Mouse (Mus musculus) hindbrain, embryonic 12.5 days (tissue): ENCODE results near the gene Gm28047. TPM values are rescaled to one million over a fixed set of nuclear protein-coding genes. Genes with fewer than 3 reads are reported as not detected.
"Not testable (repeated sequence)": the region's sequence is repeated elsewhere in the genome, so short reads cannot be mapped to it uniquely, and the experiment has no call there.

Experiments used
- ATAC-seq: fragments of 200-750 bp; cut with Nextera tagmentation; 2 replicates; pipeline ENCODE4 v1.8.0; 2017; ENCODE audit warnings: moderate TSS enrichment; ENCODE audit not compliant: low FRiP score
- H3K27ac ChIP-seq: fragments of 300-500 bp; sonication (generic); 2 replicates; pipeline ENCODE4 v1.5.1; 2016; ENCODE audit warnings: mild to moderate bottlenecking
- H3K27me3 ChIP-seq: fragments of 300-500 bp; sonication (generic); 2 replicates; pipeline ENCODE4 v1.6.1; 2016; ENCODE audit warnings: mild to moderate bottlenecking
- H3K36me3 ChIP-seq: fragments of 300-500 bp; sonication (generic); 2 replicates; pipeline ENCODE4 v1.6.1; 2016; ENCODE audit warnings: mild to moderate bottlenecking
- H3K4me1 ChIP-seq: fragments of 300-500 bp; sonication (generic); 2 replicates; pipeline ENCODE4 v1.6.1; 2016
- H3K4me2 ChIP-seq: fragments of 300-500 bp; sonication (generic); replicated peaks from 2 replicates; pipeline ENCODE4 v1.6.1; 2016; ENCODE audit warnings: mild to moderate bottlenecking
- H3K4me3 ChIP-seq: fragments of 300-500 bp; sonication (generic); 2 replicates; pipeline ENCODE4 v1.5.1; 2016; ENCODE audit warnings: mild to moderate bottlenecking
- H3K9ac ChIP-seq: fragments of 300-500 bp; sonication (generic); 2 replicates; pipeline ENCODE4 v1.6.1; 2016; ENCODE audit warnings: mild to moderate bottlenecking, moderate library complexity
- H3K9me3 ChIP-seq: fragments of 300-500 bp; sonication (generic); replicated peaks from 2 replicates; pipeline ENCODE4 v1.6.1; 2016; ENCODE audit warnings: mild to moderate bottlenecking
- WGBS: fragments of 180-500 bp; shearing (Covaris S2); methylation state at CpG from one replicate; pipeline ENCODE4 v1.1.7; 2016; 5-methylcytosine and 5-hydroxymethylcytosine counted together
- polyA plus RNA-seq: library from polyadenylated mRNA; unstranded; fragments of >200 nt; fragmentation: Nextera tagmentation; extraction: Ambion mirVana; gene quantifications from 2 replicates; pipeline ENCODE4 v1.2.1, GENCODE M21; 2016

Gm28047 gene
- polyA plus RNA-seq, 1 experiment from 2014 or later, result not detected

GRCm38 (mm10) chr15:102616174-102616573, 8.7 kb downstream of the Gm28047 start:
- WGBS, result 98% methylated on average over 2 of the region's 2 CpGs
- Histone ChIP-seq H3K9me3 (no peaks in the 10 kb centered on the region), H3K4me1 (no peaks in the 10 kb centered on the region), H3K4me3 (no peak overlapping the region), H3K27ac (no peak overlapping the region), H3K4me2 (no peak overlapping the region), H3K36me3 (no peaks in the 10 kb centered on the region), H3K27me3 (no peaks in the 10 kb centered on the region), H3K9ac (no peak overlapping the region)
- ATAC-seq, result no peak

- Histone ChIP-seq H3K27me3 (no peaks in the 10 kb centered on the region), H3K9ac (no peak overlapping the region), H3K4me1 (no peaks in the 10 kb centered on the region), H3K27ac (no peak overlapping the region), H3K9me3 (no peaks in the 10 kb centered on the region), H3K36me3 (no peaks in the 10 kb centered on the region), H3K4me2 (no peak overlapping the region), H3K4me3 (no peak overlapping the region)
- no peak for ATAC-seq
Measured at GRCm38 (mm10) chr15:102614224-102614623, 10.6 kb downstream of the Gm28047 start.

- Histone ChIP-seq H3K4me2 (no peak overlapping the region), H3K36me3 (no peaks in the 10 kb centered on the region), H3K9me3 (no peaks in the 10 kb centered on the region), H3K4me3 (no peak overlapping the region), H3K27ac (no peak overlapping the region), H3K27me3 (no peaks in the 10 kb centered on the region), H3K9ac (no peak overlapping the region), H3K4me1 (no peaks in the 10 kb centered on the region)
- no peak for ATAC-seq
Measured at GRCm38 (mm10) chr15:102612966-102613365, 11.9 kb downstream of the Gm28047 start.

GRCm38 (mm10) chr15:102608586-102608985, 16.3 kb downstream of the Gm28047 start:
- WGBS, result 72% methylated on average over 1 of the region's 1 CpGs
- not testable (repeated sequence) for H3K4me1 ChIP-seq, H3K36me3 ChIP-seq, H3K27ac ChIP-seq, H3K27me3 ChIP-seq, H3K9ac ChIP-seq, H3K4me3 ChIP-seq, H3K4me2 ChIP-seq, H3K9me3 ChIP-seq, ATAC-seq

- no peak for ATAC-seq
Measured at GRCm38 (mm10) chr15:102593996-102594656, 30.7 kb downstream of the Gm28047 start.

GRCm38 (mm10) chr15:102592674-102593073, 32.2 kb downstream of the Gm28047 start:
- Histone ChIP-seq H3K9ac (no peak overlapping the region), H3K36me3 (no peaks in the 10 kb centered on the region), H3K4me2 (no peak overlapping the region), H3K4me1 (peaks cover 5% of the 10 kb centered on the region; the same call in 1 of the 2 replicates), H3K27me3 (no peaks in the 10 kb centered on the region), H3K9me3 (no peaks in the 10 kb centered on the region), H3K4me3 (no peak overlapping the region), H3K27ac (no peak overlapping the region)
- ATAC-seq, result no peak
- 67% methylated on average over 1 of the region's 1 CpGs for WGBS

More at GRCm38 (mm10) chr15:102593996-102594656, 30.7 kb downstream of the Gm28047 start:
- WGBS, result 67% methylated on average over 8 of the region's 8 CpGs
- Histone ChIP-seq H3K9ac (no peak overlapping the region), H3K9me3 (no peaks in the 10 kb centered on the region), H3K4me3 (no peak overlapping the region), H3K36me3 (no peaks in the 10 kb centered on the region), H3K27ac (no peak overlapping the region), H3K4me1 (peaks cover 5% of the 10 kb centered on the region; the same call in 1 of the 2 replicates), H3K27me3 (no peaks in the 10 kb centered on the region), H3K4me2 (no peak overlapping the region)

GRCm38 (mm10) chr15:102590567-102590966, 34.3 kb downstream of the Gm28047 start:
- H3K4me1 ChIP-seq, result peaks cover 7% of the 10 kb centered on the region
- no peak overlapping the region for H3K27ac ChIP-seq
- H3K36me3 ChIP-seq, result no peaks in the 10 kb centered on the region
- no peak overlapping the region for H3K9ac ChIP-seq
- H3K9me3 ChIP-seq, result no peaks in the 10 kb centered on the region
- no peak for ATAC-seq
- H3K4me3 ChIP-seq, result no peak overlapping the region
- no peaks in the 10 kb centered on the region for H3K27me3 ChIP-seq
- WGBS, result 92% methylated on average over 1 of the region's 1 CpGs
- H3K4me2 ChIP-seq, result no peak overlapping the region

- no peak overlapping the region for H3K4me2 ChIP-seq
- H3K27me3 ChIP-seq, result no peaks in the 10 kb centered on the region
- no peak overlapping the region for H3K27ac ChIP-seq
- H3K9me3 ChIP-seq, result no peaks in the 10 kb centered on the region
- H3K4me3 ChIP-seq, result no peak overlapping the region
- H3K36me3 ChIP-seq, result no peaks in the 10 kb centered on the region
- WGBS, result 97% methylated on average over 8 of the region's 8 CpGs
- peaks cover 9% of the 10 kb centered on the region for H3K4me1 ChIP-seq
- ATAC-seq, result no peak
- no peak overlapping the region for H3K9ac ChIP-seq
Measured at GRCm38 (mm10) chr15:102589826-102590225, 35.0 kb downstream of the Gm28047 start.

- H3K27me3 ChIP-seq, result no peaks in the 10 kb centered on the region
- 72% methylated on average over 5 of the region's 5 CpGs for WGBS
- no peak for ATAC-seq
- H3K4me1 ChIP-seq, result peaks cover 11% of the 10 kb centered on the region
- H3K9me3 ChIP-seq, result no peaks in the 10 kb centered on the region
- H3K4me2 ChIP-seq, result no peak overlapping the region
- peak overlapping the region; percentile 49 for H3K27ac ChIP-seq
- no peak overlapping the region for H3K9ac ChIP-seq
- H3K36me3 ChIP-seq, result no peaks in the 10 kb centered on the region
- H3K4me3 ChIP-seq, result no peak overlapping the region
Measured at GRCm38 (mm10) chr15:102585501-102585900, 39.4 kb downstream of the Gm28047 start.

- Histone ChIP-seq H3K4me2 (0 out of 2 replicates have a peak overlapping the region, but pooled peaks have one; percentile 17), H3K27me3 (no peaks in the 10 kb centered on the region), H3K4me3 (no peak overlapping the region), H3K9me3 (no peaks in the 10 kb centered on the region), H3K9ac (no peak overlapping the region), H3K36me3 (no peaks in the 10 kb centered on the region), H3K4me1 (peaks cover 11% of the 10 kb centered on the region), H3K27ac (peak overlapping the region; percentile 49)
- ATAC-seq, result no peak
- 58% methylated on average over 8 of the region's 8 CpGs for WGBS
Measured at GRCm38 (mm10) chr15:102583708-102584383, 41.0 kb downstream of the Gm28047 start.

GRCm38 (mm10) chr15:102581205-102581604, 43.7 kb downstream of the Gm28047 start:
- Histone ChIP-seq H3K9ac (no peak overlapping the region), H3K4me1 (peaks cover 14% of the 10 kb centered on the region), H3K27me3 (no peaks in the 10 kb centered on the region), H3K9me3 (no peaks in the 10 kb centered on the region), H3K4me2 (no peak overlapping the region), H3K27ac (no peak overlapping the region), H3K4me3 (no peak overlapping the region), H3K36me3 (no peaks in the 10 kb centered on the region)
- ATAC-seq, result no peak
- WGBS, result 62% methylated on average over 1 of the region's 1 CpGs

GRCm38 (mm10) chr15:102578351-102578750, 46.5 kb downstream of the Gm28047 start:
- Histone ChIP-seq H3K9me3 (no peaks in the 10 kb centered on the region), H3K4me3 (no peak overlapping the region), H3K9ac (no peak overlapping the region), H3K4me2 (no peak overlapping the region), H3K27ac (no peak overlapping the region), H3K36me3 (no peaks in the 10 kb centered on the region), H3K27me3 (no peaks in the 10 kb centered on the region), H3K4me1 (0 out of 2 replicates have a peak, but pooled peaks cover 3% of the 10 kb centered on the region)
- 87% methylated on average over 2 of the region's 2 CpGs for WGBS
- ATAC-seq, result no peak

- H3K4me1 ChIP-seq, result 0 out of 2 replicates have a peak, but pooled peaks cover 3% of the 10 kb centered on the region
- H3K4me2 ChIP-seq, result no peak overlapping the region
- no peak overlapping the region for H3K9ac ChIP-seq
- no peak overlapping the region for H3K27ac ChIP-seq
- no peak overlapping the region for H3K4me3 ChIP-seq
- ATAC-seq, result no peak
- 74% methylated on average over 1 of the region's 1 CpGs for WGBS
- H3K27me3 ChIP-seq, result no peaks in the 10 kb centered on the region
- no peaks in the 10 kb centered on the region for H3K9me3 ChIP-seq
- no peaks in the 10 kb centered on the region for H3K36me3 ChIP-seq
Measured at GRCm38 (mm10) chr15:102576972-102577371, 47.9 kb downstream of the Gm28047 start.
